Mouse (Mus musculus) liver, embryonic 14.5 days (tissue): ENCODE measurements around the gene Map7. TPM values are rescaled to one million over a fixed set of nuclear protein-coding genes. Genes with fewer than 3 reads are reported as not detected.

Experiments
- ATAC-seq: fragments of 200-750 bp; cut with Nextera tagmentation; 2 replicates; pipeline ENCODE4 v1.8.0; 2017; ENCODE audit warnings: moderate number of reproducible peaks, mild to moderate bottlenecking, moderate library complexity; ENCODE audit not compliant: insufficient read depth
- DNase-seq, 3 experiments: peaks; one replicate each; pipeline ENCODE4 v3.0.0-alpha.2; 2012 to 2013; ENCODE audit warnings: low read depth in 3 of 3, low spot score in 3 of 3
- H3K27ac ChIP-seq: fragments of 300-500 bp; sonication (generic); 2 replicates; pipeline ENCODE4 v1.5.1; 2014; ENCODE audit warnings: moderate library complexity, mild to moderate bottlenecking, control low read depth, inconsistent platforms
- H3K27me3 ChIP-seq: fragments of 300-500 bp; sonication (generic); 2 replicates; pipeline ENCODE4 v1.6.1; 2014; ENCODE audit warnings: mild to moderate bottlenecking, low read length, moderate library complexity; ENCODE audit not compliant: control insufficient read depth, insufficient read depth
- H3K36me3 ChIP-seq: fragments of 300-500 bp; sonication (generic); replicated peaks from 2 replicates; pipeline ENCODE4 v1.6.1; 2014; ENCODE audit warnings: low read depth; ENCODE audit not compliant: control insufficient read depth, insufficient read depth
- H3K4me1 ChIP-seq, 2 experiments: fragments of 200-500 bp in 1 of 2; fragments of 300-500 bp in 1 of 2; sonication (generic) in 1 of 2; replicated peaks; 2 replicates each; pipeline ENCODE4 v1.6.1; 2012 to 2014; ENCODE audit warnings: antibody characterized with exemption in 1 of 2, inconsistent platforms in 1 of 2, low read length in 1 of 2; ENCODE audit not compliant: control insufficient read depth in 2 of 2, insufficient read depth in 2 of 2
- H3K4me2 ChIP-seq: fragments of 300-500 bp; sonication (generic); 2 replicates; pipeline ENCODE4 v1.6.1; 2014; ENCODE audit warnings: low read depth, mild to moderate bottlenecking, control low read depth, moderate library complexity
- H3K4me3 ChIP-seq, 2 experiments: fragments of 200-500 bp in 1 of 2; fragments of 300-500 bp in 1 of 2; sonication (generic) in 1 of 2; 2 replicates each; pipeline ENCODE4 v1.5.1; 2012 to 2014; ENCODE audit warnings: low read depth in 2 of 2, low read length in 2 of 2, mild to moderate bottlenecking in 2 of 2, control low read depth in 1 of 2, inconsistent platforms in 1 of 2, moderate library complexity in 1 of 2; ENCODE audit not compliant: insufficient read depth in 1 of 2
- H3K9ac ChIP-seq: fragments of 300-500 bp; sonication (generic); replicated peaks from 2 replicates; pipeline ENCODE4 v1.6.1; 2014; ENCODE audit warnings: mild to moderate bottlenecking, control low read depth, moderate library complexity
- H3K9me3 ChIP-seq: fragments of 300-500 bp; sonication (generic); 2 replicates; pipeline ENCODE4 v1.6.1; 2016; ENCODE audit warnings: low read length, mixed read lengths; ENCODE audit not compliant: control insufficient read depth
- CTCF ChIP-seq: IDR thresholded peaks from 2 replicates; pipeline ENCODE4 v1.5.1; 2016; ENCODE audit warnings: antibody characterized with exemption, low read depth, control low read depth
- EP300 ChIP-seq: IDR thresholded peaks from 2 replicates; pipeline ENCODE4 v1.6.1; 2016; ENCODE audit warnings: antibody characterized with exemption, low read depth
- WGBS: fragments of 180-500 bp; shearing (Covaris S2); extraction: QIAGEN DNeasy Blood & Tissue Kit; methylation state at CpG from one replicate; pipeline ENCODE4 v1.1.7; 2014; ENCODE audit not compliant: insufficient replicate concordance; 5-methylcytosine and 5-hydroxymethylcytosine counted together
- polyA plus RNA-seq, 2 experiments: library from polyadenylated mRNA; depleted of rRNA in 1 of 2; stranded (reverse) in 1 of 2; unstranded in 1 of 2; fragments of >200 nt; fragmentation: Nextera tagmentation in 1 of 2; extraction: Ambion mirVana in 1 of 2; gene quantifications; 2 replicates each; pipeline versions ENCODE4 v1.2.1 to v1.2.3; 2012 to 2014

Gene Map7
- polyA plus RNA-seq, 2 experiments = 2.2 to 2.3 TPM

GRCm38 (mm10) chr10:20176054-20176453 lies 27.8 kb downstream of the Map7 start:
- Histone ChIP-seq H3K4me2 (no peak overlapping the region), H3K27ac (no peak overlapping the region), H3K4me3 (no peak overlapping the region), H3K9ac (no peak overlapping the region), H3K9me3 (no peaks in the 10 kb centered on the region), H3K36me3 (no peaks in the 10 kb centered on the region), H3K27me3 (no peaks in the 10 kb centered on the region), H3K4me1 (peaks cover 3 to 10% of the 10 kb centered on the region in 2 experiments)
- 59% methylated on average over 7 of the region's 7 CpGs for WGBS
- ATAC-seq (no peak), DNase-seq (no peak)
- TF ChIP-seq CTCF = no peak
- TF ChIP-seq EP300 = no peak

- H3K27ac ChIP-seq = no peak overlapping the region
- peak overlapping the region; percentile 37 for H3K4me2 ChIP-seq
Observed at GRCm38 (mm10) chr10:20178807-20179605, 30.7 kb downstream of the Map7 start.

DNA sequence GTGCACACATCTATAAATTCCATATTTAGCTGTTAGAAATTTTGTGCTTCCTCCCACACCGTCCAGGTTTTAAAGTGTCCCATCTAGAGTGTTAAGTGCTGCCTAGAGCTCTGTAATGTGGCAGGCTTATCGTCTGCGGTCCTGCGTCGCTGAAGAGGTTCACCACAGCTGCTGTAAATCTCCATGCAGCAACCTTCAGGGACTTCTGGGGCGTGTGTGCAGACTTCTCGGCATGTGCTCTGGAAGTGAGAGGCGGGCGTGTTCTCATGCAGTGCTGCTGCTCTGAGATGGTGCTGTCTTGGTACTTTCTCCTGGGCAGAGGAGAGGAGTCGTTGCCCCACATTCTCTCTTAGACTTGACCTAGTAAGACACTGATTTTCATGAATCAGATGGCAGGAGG lies 32.9 kb downstream of the Map7 start:
- peak; percentile 31; the same call in 1 of the 2 replicates for ATAC-seq
- no peak overlapping the region for H3K27ac ChIP-seq
- no peaks in the 10 kb centered on the region for H3K27me3 ChIP-seq
- H3K36me3 ChIP-seq = no peaks in the 10 kb centered on the region
- H3K4me1 ChIP-seq = peaks cover 3 to 22% of the 10 kb centered on the region in 2 experiments
- no peak overlapping the region for H3K4me3 ChIP-seq
- 12% methylated on average over 10 of the region's 10 CpGs for WGBS
- no peak overlapping the region for H3K9ac ChIP-seq
- DNase-seq = no peak
- H3K4me2 ChIP-seq = no peak overlapping the region
- H3K9me3 ChIP-seq = no peaks in the 10 kb centered on the region
- TF ChIP-seq EP300 = no peak
- TF ChIP-seq CTCF = no peak

More at GRCm38 (mm10) chr10:20178807-20179605, 30.7 kb downstream of the Map7 start:
- H3K27me3 ChIP-seq = no peaks in the 10 kb centered on the region
- DNase-seq (peak in 1 of 3 experiments; percentile 32), ATAC-seq (peak; percentile 60; the same call in 1 of the 2 replicates)
- H3K4me1 ChIP-seq = peaks cover 3 to 20% of the 10 kb centered on the region in 2 experiments
- no peak for TF ChIP-seq EP300
- no peak for TF ChIP-seq CTCF
- H3K9ac ChIP-seq = no peak overlapping the region
- WGBS = 28% methylated on average over 12 of the region's 12 CpGs
- H3K36me3 ChIP-seq = no peaks in the 10 kb centered on the region
- H3K4me3 ChIP-seq = no peak overlapping the region
- no peaks in the 10 kb centered on the region for H3K9me3 ChIP-seq

GRCm38 (mm10) chr10:20181680-20182399 lies 33.6 kb downstream of the Map7 start:
- peaks cover 3 to 26% of the 10 kb centered on the region in 2 experiments for H3K4me1 ChIP-seq
- H3K9ac ChIP-seq = no peak overlapping the region
- H3K27me3 ChIP-seq = no peaks in the 10 kb centered on the region
- H3K27ac ChIP-seq = no peak overlapping the region
- no peak overlapping the region for H3K4me2 ChIP-seq
- no peaks in the 10 kb centered on the region for H3K9me3 ChIP-seq
- 18% methylated on average over 11 of the region's 11 CpGs for WGBS
- no peak for TF ChIP-seq CTCF
- TF ChIP-seq EP300 = no peak
- DNase-seq (no peak), ATAC-seq (no peak)
- H3K36me3 ChIP-seq = no peaks in the 10 kb centered on the region
- H3K4me3 ChIP-seq = no peak overlapping the region

DNA sequence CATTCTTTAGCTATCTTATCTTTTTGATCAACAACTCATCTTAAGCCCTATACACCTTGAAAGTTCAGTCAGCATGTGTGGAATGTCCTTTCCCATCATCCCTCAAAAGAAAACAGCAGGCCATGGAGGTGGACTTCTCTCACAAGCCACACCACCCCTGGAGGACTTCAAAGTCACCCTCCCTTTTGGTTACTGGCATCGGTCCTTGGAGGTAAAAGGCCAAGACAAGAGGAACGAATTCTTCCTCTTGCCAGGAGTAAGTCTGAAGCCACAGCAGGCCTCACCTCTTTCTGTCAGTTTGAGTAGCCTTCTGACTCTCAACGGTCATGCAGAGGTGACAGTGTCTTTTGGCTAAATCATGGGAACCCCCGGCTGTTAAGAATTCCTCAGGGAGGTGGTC lies 36.1 kb downstream of the Map7 start:
- Histone ChIP-seq H3K27ac (no peak overlapping the region), H3K27me3 (no peaks in the 10 kb centered on the region), H3K4me1 (peaks cover 0 to 27% of the 10 kb centered on the region in 2 experiments; a peak in 3 of 4 replicates), H3K9me3 (no peaks in the 10 kb centered on the region), H3K36me3 (no peaks in the 10 kb centered on the region), H3K9ac (no peak overlapping the region), H3K4me2 (no peak overlapping the region), H3K4me3 (no peak overlapping the region)
- no peak for DNase-seq
- no peak for ATAC-seq
- TF ChIP-seq EP300 (no peak), CTCF (no peak)
- WGBS = 60% methylated on average over 4 of the region's 4 CpGs
